Mouse (Mus musculus) layer of hippocampus, postnatal 10 days (tissue): ENCODE data around the gene Slfn5. TPM values are rescaled to one million over a fixed set of nuclear protein-coding genes. Genes with fewer than 3 reads are reported as not detected.
"Not testable (repeated sequence)": the region's sequence is repeated elsewhere in the genome, so short reads cannot be mapped to it uniquely, and the experiment has no call there.

Source experiments
- DNase-seq, 2 experiments: peaks; one replicate each; pipeline ENCODE4 v3.0.0; 2021; ENCODE audit warnings: low spot score in 2 of 2
- total RNA-seq, 2 experiments: library from RNA; stranded (reverse); gene quantifications; 2 replicates each; pipeline ENCODE4 v1.2.3; 2021

The Slfn5 gene
- total RNA-seq, 2 experiments from 2014 or later, result 4.0 to 4.3 TPM

DNA sequence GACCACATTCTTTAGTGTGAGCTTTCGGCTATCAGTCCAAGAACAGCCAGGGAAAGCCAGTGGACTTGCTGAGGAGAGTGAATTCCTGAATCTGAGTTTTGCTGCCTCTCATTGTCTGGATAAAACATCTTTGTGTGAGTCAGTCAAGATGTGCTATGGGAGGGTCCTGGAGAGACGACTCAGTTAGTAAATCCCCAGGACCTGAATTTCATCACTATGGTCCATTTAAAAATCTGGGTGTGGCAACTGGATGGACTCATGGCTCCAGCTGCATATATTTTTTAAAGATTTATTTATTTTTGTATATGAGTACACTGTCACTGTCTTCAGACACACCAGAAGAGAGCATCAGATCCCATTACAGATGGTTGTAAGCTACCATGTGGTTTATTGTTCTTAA lies 5.5 kb upstream of the Slfn5 start:
- no peak for DNase-seq

DNA sequence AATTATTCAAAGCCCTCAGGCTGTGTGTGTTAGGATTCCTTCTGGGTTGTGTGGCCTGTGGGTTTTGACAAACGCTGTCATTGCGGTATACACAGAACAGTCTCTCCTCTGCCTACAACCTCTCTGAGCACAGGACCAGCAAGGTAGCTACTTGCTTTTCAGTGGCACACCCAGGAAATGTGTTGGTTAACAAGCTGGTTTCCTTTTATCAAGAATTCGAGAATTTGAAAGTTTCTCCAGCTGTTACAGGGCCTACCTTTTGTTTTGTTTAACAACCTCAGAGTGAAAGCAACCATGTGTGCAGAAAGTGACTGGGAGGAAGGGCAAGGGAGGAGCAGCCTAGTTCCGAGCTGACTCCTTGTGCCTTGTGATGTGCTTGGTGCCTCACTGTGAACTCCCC lies 3.7 kb upstream of the Slfn5 start:
- DNase-seq, result no peak

DNA sequence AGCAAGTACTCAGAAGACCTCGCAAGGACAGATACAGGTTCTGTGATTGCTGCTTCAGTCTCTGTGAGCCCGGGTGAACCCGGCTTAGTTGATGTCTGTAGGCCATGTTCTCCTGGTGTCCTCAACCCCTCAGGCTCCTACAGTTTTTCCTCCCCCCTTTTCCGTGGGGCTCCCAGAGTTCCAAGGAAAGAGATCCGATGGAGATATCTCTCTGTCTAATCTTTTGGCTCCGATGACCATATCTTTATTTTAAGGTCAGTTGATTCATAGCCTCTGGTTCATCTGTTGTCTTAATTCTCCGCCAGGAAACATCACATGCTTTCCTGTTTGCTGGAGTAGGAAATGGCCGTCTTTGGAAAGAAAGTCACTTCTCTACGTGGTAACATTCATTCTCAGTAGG lies 2.1 kb upstream of the Slfn5 start:
- no peak for DNase-seq

DNA sequence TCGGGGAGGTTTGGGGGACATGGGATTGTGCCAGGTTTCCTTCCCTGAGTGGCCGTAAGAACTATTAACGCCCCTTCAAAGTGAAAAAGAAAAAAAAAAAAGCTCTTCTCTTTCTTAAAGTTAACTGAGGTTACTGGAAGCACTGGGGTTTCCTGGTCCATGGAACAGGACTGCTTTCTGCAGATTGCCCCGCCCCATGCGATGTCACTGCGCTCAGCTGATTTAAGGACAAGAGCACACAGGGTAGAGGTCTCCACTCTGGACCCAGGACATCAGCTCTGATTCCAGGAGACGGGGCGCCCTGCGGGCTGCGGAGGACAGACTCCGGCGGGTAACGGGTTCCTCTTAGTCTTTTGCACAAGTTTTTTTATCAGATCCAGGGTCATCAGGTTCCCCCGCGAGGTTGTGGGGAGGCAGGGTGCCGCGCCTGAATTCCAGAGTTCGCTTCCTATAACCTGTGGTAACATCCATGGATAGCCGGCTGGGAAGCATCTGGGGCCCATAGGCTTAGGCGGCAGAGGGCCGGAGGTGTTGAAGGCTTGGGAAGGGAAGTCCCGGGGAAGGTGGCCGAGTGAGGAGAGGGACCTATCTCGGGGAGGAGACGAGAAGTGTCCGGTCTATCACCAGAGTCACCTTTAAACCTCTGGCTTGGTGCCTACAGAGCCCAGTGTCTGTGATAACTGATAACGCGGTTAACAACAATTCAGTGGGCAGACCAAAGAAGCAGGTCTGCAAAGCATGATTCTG lies 889 bp downstream of the Slfn5 start:
- no peak for DNase-seq

DNA sequence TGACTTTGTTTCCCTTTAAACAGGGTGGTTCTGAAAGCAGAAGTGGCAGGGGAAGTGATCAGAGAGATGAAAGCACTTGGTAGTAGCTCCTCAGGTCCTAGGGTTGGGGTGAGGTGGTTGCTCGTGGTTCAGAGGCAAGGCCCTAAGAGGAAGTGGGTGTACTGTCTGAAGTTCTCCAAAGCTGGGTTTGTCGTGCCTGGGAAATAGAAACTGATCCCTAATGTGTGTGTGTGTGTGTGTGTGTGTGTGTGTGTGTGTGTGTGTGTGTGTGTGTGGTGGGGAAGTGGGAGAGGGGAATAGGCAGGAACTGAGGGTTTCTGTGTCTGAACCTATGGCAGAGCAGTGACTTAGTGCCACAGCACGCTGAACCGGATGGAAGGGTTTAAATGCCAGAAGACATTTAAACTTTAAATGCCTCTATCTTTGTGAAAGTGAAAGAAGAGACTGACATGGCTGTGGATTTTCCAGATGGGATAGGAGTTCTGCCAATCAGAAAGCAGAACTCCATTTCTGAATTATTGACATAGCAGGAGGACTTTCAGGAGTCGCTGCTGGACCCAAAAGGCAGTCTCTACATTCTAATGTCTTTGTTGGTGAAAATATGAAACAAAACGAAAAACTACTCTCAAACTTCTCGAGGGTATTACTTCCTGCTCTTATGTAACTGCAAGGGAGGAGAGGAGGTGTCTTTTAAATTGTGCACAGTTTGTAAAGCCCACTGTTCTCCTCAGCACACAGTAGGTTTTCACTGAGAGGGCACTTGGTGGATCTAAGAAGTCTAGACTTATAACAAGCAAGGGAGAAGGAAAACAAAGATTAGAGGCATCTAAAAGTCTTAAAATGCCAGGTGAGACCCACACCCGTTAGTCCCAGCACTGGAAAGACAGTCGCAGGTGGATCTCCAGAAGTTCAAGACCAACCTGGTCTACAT lies 1.7 kb downstream of the Slfn5 start:
- DNase-seq, result no peak

DNA sequence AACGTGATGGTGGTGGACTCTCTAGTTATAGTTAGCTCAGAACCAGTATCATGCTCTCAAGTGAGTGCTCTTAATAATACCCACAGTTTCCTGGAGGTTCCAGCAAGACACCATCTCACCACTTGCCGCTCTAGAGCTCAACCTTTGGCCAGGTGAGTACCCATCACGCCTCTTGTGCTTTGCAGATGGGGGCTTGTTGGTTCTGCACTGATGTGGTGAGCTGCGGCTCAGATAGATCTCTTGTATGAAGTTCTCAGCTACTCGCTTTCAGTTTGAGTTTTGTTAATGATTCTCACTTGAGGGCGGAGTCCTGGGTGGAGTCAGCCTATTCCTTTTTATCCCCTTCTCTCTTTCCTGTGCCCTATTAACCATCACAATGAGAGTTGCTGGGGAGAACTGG lies 3.5 kb downstream of the Slfn5 start:
- DNase-seq, result no peak

DNA sequence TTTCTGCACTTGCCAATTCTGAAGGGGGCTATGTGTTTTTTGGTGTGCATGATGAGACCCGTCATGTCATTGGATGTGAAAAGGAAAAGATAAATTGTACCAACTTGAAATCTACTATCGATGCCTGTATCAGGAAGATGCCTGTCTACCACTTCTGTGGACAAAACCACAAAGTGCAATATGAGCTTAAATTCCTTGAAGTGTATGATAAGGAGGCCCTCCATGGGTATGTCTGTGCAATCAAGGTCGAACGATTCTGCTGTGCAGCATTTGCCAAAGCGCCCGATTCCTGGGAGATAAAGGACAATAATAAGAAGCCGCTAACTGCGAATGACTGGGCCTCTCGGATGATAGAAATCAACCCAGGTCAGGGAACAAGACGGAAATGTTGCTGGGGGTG lies 5.8 kb downstream of the Slfn5 start:
- no peak for DNase-seq

DNA sequence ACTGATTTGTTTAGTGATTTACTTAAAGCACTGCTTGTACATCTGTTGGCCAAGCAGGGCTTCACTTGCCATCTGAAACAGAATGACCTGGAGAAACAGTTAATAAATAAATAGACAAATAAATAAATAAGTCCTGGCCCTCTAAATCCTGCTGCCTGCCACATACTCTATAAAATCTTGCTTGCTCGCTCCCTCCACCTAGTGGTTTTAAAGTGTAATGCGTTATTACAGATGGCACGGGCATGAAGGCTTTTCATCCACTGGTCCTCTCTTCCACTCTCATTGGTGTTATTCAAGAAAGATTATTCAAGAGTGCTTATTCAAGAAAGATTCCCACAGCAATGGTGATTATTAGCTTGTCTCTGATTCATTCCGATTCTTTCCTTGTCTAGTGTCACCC lies 8.5 kb downstream of the Slfn5 start:
- DNase-seq, result peak; percentile 13 to 32

DNA sequence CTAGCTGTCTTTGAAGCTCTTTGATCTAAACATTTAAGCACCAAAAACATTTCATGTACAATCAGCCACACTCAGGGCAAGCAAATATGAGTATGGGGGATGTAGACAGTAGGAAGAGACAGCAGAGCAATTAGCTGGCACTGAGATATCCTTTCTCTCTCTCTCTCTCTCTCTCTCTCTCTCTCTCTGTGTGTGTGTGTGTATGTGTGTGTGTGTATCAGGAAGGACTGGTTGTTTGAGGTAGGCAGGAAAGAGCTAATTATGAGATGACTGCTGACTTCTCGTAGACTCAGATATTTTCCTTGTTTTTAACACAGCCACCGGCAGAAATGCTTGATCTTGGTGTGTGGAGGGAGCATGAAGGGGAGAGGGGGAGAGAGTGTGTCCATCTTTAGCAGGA lies 10.6 kb downstream of the Slfn5 start:
- no peak for DNase-seq

DNA sequence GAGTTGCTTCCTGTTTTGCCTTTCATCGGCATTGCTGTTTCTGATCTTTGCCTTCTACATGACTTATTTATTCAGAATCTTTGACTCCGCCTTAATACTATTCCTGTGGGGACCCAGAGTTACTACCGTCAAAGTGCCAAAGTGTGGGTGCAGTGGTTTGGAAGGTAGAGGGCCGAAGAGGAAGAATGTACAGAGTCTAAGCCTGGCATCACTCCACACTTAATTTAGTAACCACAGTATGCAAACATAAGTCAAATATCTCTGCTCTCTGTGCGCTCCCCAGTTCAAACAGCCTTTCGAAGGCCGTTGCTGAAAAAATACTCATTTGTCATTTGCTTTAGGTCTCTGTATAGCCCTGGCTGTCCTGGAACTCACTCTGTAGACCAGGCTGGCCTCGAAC lies 11.1 kb downstream of the Slfn5 start:
- no peak for DNase-seq

DNA sequence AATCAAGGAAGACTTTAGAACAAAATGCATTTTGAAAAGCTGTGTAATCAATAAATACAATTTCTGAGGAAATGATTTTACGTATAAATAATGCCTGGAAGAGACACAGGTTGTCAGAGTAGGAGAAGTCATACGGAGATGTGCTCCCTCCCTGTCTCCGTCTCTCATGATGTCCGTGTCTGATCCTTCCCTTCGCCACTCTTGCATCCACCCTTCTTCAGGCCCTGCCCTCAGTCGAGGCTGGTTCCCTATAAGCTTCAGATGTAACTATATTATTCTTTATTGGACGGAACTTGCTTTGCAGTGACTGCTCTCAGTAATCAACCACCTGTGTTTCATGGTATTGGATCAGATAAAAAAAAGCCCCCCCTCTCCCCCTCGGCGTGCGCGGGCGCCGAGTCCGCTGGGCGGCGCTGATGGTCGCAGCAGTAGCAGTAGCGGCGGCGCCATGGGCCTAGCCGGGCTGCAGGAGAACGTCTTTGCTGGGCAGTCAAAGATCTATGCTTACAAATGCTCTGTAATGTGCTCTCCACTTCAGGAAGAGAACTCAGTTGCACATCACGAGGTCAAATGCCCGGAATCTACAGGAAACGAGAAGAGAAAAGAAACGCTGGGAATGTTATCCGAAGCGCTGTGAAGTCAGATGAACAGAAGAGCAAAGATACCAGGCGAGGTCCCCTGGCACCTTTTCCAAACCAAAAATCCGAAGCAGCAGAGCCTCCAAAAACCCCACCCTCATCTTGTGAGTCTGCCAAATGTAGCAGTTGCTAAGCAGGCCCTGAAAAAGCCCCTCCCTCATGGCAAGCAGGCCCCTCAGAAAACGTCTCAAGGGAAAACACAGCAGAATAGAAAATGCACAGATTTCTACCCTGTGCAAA lies 19.8 kb downstream of the Slfn5 start:
- peak; percentile 26 to 56 for DNase-seq

DNA sequence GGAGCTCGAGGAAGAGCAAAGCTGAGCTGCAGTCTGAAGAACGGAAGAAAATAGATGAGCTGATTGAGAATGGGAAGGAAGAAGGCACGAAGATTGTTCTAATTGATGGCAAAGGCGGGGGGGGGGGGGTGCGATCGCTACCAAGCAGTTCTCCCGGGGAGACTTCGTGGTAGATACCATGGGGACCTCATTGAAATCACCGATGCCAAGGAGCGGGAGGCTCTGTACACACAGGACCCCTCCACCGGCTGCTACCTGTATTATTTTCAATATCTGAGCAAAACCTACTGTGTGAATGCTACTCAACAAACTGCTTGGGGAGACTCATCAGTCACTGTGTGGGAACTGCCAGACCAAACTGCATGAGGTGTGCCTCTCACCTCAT lies 20.4 kb downstream of the Slfn5 start:
- DNase-seq, result no peak

DNA sequence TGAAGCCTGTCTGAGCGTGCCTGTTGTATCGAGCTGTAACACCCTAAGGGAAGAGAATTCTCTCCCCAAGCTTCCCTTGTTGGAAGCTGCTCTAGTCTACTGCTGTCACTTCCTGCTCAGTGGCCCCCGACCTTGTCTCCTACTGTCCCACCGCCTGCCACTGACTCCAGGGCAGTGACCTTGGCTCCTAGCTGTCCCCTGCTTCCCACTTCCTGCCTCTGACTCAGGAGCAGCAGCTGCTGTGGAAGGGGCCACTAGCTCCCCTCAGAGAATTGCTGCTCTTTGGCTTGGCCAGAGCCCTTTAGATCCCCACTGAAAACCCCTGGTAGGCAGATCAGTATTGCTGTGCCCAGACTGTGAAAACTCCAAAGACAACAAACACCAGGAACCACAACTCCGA lies 22.8 kb downstream of the Slfn5 start:
- no peak for DNase-seq

DNA sequence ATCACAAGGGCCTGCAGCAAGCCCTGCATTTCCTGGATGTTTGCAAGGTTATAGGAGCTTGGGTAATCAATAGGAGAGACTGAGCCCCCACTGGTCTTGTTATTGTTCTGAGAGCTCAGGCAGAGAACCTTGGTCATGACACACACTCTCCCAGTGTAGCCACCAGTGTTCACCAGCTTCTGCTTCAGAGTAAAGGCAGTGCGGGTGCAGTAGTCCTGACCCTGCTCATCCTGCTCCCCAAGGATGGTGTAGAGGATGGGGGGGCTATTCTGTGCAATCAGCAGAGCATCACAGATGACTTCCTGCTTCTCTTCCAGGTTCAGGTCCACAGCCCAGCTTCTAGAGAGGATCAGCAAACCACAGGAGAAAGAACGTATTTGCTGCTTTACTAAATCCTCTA lies 31.3 kb downstream of the Slfn5 start:
- not testable (repeated sequence) for DNase-seq

DNA sequence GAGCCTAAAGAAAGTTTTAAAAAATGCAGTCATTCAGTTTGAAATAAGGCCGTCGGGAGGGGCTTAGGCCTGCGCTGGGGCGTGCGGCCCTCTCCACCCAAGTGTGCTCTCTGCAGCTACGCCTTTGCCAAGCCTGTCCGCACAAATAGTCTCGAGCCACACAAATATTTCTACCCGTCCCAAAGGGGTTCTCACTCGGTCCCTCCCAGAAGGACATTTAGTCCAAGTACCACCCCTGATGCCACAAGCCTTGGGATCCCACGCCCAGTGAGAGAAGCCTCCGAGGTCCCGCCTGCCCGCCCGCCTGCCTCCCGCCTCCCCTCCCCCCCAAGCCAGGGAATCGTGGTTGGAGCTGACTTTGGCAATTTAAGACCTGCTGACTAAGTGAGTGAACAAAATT lies 32.0 kb downstream of the Slfn5 start:
- no peak for DNase-seq

DNA sequence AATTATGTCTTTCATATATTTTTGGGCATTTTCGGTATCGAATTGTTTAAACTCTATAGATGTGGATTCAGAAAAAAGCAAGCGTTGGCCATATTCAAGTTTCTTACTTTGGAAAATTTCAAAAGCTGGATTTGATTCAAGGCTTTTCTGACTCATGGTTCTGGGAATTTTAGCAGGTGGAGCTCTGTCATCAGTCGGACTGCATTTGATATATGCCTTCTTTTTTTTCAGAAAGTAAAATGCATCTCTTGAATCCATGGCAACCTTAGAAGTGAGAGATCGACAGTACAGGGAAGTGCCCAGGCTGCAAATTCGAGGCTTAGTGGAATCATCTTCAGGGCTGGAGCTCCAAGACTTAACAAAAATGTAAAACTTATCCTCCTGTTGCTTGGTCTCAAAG lies 36.5 kb downstream of the Slfn5 start:
- DNase-seq, result no peak

DNA sequence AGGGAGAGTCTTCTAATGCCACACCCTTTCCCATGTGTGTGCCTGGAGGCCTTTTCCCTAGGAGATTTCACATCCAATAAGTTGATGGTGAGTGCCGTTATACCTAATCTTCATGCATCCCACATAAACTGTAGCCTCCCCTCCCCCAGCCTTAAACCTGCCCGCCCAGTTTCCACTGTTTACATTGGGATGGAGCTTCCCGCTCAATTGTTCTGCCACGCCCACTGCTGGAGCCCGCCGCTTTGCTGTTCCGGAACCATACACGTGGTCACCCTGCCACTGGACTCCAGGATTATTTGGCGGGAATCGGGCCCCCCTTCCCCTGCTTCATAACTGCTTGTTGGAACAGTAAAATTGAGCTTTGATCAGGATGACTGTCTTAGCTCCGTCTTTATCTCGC lies 38.2 kb downstream of the Slfn5 start:
- DNase-seq, result no peak

DNA sequence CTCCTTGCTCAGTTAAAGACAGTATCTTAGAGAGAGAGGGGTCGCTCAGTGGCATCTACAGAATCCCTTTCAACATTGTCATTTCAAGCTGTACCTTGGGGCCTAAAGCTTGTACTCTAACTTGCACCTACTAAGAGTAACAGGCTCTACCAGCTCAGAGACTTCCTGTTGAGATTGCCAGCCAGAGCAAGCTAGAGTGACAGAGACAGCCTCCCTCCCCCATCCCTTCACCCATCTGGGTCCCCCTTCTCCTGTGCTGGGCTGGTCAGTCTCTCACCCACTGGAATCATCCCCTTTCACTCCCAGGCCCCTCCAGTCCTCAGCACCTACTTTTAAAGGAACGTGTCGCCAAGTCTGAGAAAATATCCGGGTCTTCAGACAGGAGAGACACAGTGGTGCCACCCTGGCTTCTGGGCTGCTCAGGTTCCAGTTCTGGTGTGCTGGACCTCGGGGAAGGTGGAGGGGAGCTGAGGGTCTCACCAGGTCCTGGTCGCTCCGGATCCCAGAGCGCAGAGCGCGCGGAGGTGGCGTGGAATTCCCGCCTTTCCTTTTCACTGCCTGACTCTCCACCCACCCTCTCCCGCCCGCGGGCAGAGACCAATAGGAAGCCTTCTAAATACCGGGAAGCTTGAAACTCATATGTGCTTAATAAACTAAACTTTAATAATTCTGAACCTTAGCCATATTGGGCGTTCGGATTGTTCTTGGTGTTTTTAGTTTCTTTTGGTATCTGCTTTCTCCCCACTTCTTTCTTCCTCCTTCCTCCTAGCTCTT lies 39.6 kb downstream of the Slfn5 start:
- DNase-seq, result not testable (repeated sequence)

DNA sequence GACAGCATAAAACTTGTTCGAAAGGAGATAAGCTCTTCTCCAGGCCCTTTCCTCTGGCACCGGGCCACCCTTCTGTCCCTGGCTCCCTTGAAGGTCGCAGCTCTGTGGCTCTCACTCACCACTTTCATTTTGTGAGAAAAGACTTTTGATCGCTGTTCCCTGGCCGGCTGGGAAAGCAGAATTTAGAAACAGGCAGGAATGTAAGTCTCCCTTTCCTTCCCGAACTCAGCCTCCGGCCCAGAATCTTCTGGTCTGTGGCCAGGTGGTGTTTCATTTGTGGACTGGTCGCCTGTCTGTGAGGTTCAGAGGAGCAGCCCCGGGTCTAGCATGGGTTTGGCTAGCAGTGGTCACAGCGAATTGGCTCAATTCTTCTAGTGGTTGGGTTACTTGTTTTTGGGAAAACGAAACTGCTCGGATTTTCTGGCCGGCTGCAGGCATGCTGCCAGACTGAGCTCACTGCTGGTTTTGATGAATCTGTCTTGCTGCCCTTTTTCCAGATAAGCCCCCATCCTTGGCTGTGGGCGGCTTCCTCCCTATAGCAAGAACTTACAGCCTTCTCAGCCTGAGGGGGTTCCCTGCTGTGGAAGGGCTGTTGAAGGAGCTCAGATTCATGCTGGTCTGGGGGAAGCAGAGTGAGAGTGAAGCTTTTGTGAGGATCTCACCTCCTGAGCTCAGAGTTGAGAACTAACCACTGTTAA lies 40.5 kb downstream of the Slfn5 start, which contains the start of gene Slfn9:
Gene Slfn9, minus strand, starts transcription at position 362 of the 698 bp plus-strand sequence.
- peak; percentile 25 to 34 for DNase-seq

DNA sequence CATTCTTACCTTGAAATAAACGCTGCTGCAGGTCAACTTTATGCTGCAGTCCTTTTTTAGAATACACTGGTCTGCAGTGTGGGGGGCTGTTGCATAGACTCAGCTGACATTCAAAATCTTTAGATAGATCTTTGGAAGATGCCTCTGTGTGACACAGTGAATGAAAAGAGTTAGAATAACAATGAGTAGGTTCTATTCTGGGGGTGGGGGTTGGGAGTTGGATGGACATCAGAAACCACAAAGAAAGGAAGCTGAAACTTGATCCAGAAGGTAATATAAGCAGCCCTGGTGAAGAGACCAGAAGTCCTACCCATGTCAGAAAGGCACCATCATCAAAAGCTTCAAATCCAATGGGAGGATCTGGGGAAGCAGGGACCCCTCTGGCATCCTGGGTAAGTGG lies 62.2 kb downstream of the Slfn5 start:
- no peak for DNase-seq
